Mouse (Mus musculus): ENCODE measurements at regions not wholly inside any gene's neighbourhood (a gene's known extent, or its start where the extent isn't known, plus 50 kb on each side); places are given as distances from the start of the nearest gene placed in this dataset.

DNA sequence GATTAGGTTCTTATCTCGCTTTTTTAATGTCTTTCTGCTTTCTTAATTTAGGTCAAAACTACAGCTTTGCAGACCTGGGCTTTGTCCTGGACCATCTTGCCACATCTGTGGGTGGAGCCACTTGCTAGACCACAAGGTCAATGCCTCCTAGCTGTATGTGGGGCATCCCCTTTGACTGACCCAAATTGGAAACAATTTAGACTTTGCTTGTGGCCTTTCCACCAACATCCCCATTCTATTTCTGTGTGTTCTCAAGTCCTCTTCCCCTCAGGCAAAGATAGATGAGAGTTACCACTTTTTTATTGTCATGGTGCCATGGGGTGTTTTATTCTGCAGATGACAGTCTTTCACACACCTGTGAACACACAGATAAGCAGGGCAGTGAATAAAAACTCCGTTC lies 572.0 kb downstream of the Lmo4 start:
- no peak for TF ChIP-seq CTCF (IDR thresholded peaks at IDR 0.05; ENCODE audit: low read depth, low read length)
- no peak for TF ChIP-seq POLR2A (IDR thresholded peaks at IDR 0.05; ENCODE audit: insufficient read depth, low read length)
